Mouse (Mus musculus): ENCODE data around the gene Lrrc31. TPM values are rescaled to one million over a fixed set of nuclear protein-coding genes. Genes with fewer than 3 reads are reported as not detected.

Gene Lrrc31
- polyA plus RNA-seq, 1 experiment = not detected

DNA sequence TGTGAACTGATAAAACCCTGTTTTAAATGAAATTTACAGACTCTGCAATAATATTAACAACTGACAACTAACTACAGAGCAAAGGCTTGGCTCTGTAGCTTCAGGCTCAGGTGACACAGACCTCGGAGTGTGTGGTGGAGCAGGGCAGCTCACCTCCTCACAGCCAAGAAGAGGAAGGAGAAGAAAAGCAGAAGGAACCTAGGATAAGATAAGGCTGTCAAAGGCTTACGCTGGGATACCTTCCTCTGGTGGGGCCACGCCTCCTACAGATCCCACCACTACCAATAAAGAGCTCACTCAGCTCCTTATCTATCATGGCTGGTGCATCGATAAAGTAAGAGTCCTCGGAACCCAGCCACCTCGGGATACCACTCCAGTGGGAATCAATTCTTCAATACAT lies 16.5 kb downstream of the Lrrc31 start:
- no peaks in the 10 kb centered on the region for H3K36me3 ChIP-seq (ENCODE audit: control insufficient read depth, insufficient read depth)
- no peaks in the 10 kb centered on the region for H3K79me3 ChIP-seq (ENCODE audit: low read depth)
- no peaks in the 10 kb centered on the region for H3K27me3 ChIP-seq (ENCODE audit: control insufficient read depth, insufficient read depth, insufficient read length)
- H3ac ChIP-seq (ENCODE audit: control insufficient read depth, insufficient read length, low read depth) = no peak overlapping the region
- no peak overlapping the region for H3K4me3 ChIP-seq (ENCODE audit: insufficient read depth, poor library complexity, severe bottlenecking)
- TF ChIP-seq CTCF (IDR thresholded peaks at IDR 0.05; ENCODE audit: control insufficient read depth, insufficient read depth, insufficient read length) = no peak
- no peak for TF ChIP-seq USF1 (IDR thresholded peaks at IDR 0.05; ENCODE audit: low read depth)
- TF ChIP-seq MYOG (IDR thresholded peaks at IDR 0.05; ENCODE audit: control insufficient read depth, extremely low read depth, insufficient read length) = no peak
- no peak for TF ChIP-seq MAX (IDR thresholded peaks at IDR 0.05)
- TF ChIP-seq CEBPB (IDR thresholded peaks at IDR 0.05; ENCODE audit: low read depth) = no peak
- TF ChIP-seq MYOD1 (IDR thresholded peaks at IDR 0.05; ENCODE audit: control insufficient read depth, insufficient read length, low read depth) = no peak
- TF ChIP-seq FOSL1 (IDR thresholded peaks at IDR 0.05; ENCODE audit: insufficient read depth, low read length, poor library complexity, severe bottlenecking) = no peak
- no peaks in the 10 kb centered on the region for H3K79me2 ChIP-seq (ENCODE audit: control insufficient read depth, insufficient read depth)

DNA sequence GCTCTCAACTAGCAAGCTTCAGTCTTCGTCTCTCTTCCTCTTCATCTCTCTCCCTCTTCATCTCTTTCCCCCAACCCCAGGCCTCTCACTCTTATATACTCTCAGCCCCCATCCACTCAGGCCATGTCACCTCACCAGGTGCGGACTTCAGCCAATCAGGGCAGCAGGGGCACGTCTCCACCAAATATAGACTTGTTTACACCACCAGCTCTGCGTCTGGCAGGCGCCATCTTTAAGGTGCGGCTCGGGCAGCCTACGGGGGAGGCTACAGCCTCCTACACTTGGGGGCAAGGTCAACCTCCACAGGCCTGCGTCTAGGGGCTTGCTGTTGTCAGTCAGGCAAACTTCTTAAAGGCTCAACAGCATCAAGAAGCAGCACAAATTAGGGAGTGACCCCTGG lies 41.2 kb downstream of the Lrrc31 start:
- no peak overlapping the region for H3K4me3 ChIP-seq (ENCODE audit: insufficient read depth, poor library complexity, severe bottlenecking)
- H3K27me3 ChIP-seq (ENCODE audit: control insufficient read depth, insufficient read depth, insufficient read length) = no peaks in the 10 kb centered on the region
- no peaks in the 10 kb centered on the region for H3K79me2 ChIP-seq (ENCODE audit: control insufficient read depth, insufficient read depth)
- H3K36me3 ChIP-seq (ENCODE audit: control insufficient read depth, insufficient read depth) = no peaks in the 10 kb centered on the region
- H3K79me3 ChIP-seq (ENCODE audit: low read depth) = no peaks in the 10 kb centered on the region
- no peak overlapping the region for H3ac ChIP-seq (ENCODE audit: control insufficient read depth, insufficient read length, low read depth)
- TF ChIP-seq CEBPB (IDR thresholded peaks at IDR 0.05; ENCODE audit: low read depth) = no peak

DNA sequence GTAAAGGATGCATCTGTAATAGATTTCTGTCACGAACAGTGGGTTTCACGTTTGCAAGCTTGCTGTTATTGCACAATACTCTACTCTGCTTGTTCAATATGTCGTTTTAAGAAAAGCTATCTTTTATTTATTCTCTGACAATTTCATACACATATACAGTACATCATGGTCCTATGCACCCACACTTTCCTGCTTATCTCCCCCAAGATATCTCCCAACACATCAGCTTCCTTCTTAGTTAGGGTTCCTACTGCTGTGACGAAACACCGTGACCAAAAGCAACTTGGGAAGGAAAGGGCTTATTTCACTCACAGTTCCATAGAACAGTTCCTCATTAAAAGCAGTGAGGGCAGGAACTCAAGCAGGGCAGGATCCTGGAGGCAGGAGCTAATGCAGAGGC lies 43.7 kb downstream of the Lrrc31 start:
- H3K27me3 ChIP-seq (ENCODE audit: control insufficient read depth, insufficient read depth, insufficient read length) = peaks cover 1% of the 10 kb centered on the region
- TF ChIP-seq MYOD1 (IDR thresholded peaks at IDR 0.05; ENCODE audit: control insufficient read depth, insufficient read length, low read depth) = no peak
- no peak for TF ChIP-seq USF1 (IDR thresholded peaks at IDR 0.05; ENCODE audit: low read depth)
- no peak for TF ChIP-seq MYOG (IDR thresholded peaks at IDR 0.05; ENCODE audit: control insufficient read depth, extremely low read depth, insufficient read length)
- TF ChIP-seq CTCF (IDR thresholded peaks at IDR 0.05; ENCODE audit: control insufficient read depth, insufficient read depth, insufficient read length) = no peak
- TF ChIP-seq FOSL1 (IDR thresholded peaks at IDR 0.05; ENCODE audit: insufficient read depth, low read length, poor library complexity, severe bottlenecking) = no peak
- TF ChIP-seq CEBPB (IDR thresholded peaks at IDR 0.05; ENCODE audit: low read depth) = no peak
- no peak for TF ChIP-seq MAX (IDR thresholded peaks at IDR 0.05)
- H3K4me3 ChIP-seq (ENCODE audit: insufficient read depth, poor library complexity, severe bottlenecking) = no peak overlapping the region
- no peaks in the 10 kb centered on the region for H3K79me3 ChIP-seq (ENCODE audit: low read depth)
- no peak overlapping the region for H3ac ChIP-seq (ENCODE audit: control insufficient read depth, insufficient read length, low read depth)
- no peaks in the 10 kb centered on the region for H3K36me3 ChIP-seq (ENCODE audit: control insufficient read depth, insufficient read depth)
- no peaks in the 10 kb centered on the region for H3K79me2 ChIP-seq (ENCODE audit: control insufficient read depth, insufficient read depth)

DNA sequence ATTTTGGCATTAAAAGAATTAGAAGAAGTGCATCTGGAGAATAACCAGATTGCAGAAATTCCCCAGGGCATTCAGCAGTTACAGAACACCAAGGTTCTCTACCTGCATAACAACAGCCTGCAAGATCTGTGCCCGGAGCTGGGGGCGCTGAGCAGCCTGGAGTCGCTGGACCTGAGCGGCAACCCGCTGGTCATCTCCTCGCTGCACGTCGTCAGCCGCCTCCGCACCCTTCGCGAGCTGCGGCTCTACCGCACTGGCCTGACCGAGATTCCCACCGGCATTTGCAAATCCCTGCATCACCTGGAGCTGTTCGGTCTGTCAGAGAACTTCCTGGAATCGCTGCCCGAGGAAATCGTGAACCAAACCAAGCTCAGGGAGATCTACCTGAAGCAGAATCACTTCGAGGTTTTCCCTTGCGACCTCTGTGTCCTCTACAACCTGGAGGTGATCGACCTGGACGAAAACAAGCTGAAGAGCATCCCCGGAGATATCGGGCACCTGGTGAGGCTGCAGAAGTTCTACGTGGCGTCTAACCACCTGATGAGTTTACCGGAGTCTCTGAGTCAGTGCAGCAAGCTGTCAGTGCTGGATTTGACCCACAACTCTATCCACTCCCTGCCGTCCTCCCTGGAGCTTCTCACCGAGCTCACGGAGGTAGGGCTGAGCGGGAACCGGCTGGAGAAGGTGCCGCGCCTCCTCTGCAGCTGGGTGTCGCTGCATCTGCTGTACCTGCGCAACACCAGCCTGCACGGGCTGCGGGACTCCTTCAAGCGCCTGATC lies 49.4 kb downstream of the Lrrc31 start:
- Histone ChIP-seq H3K36me3 (ENCODE audit: control insufficient read depth, insufficient read depth) (no peaks in the 10 kb centered on the region), H3K79me2 (ENCODE audit: control insufficient read depth, insufficient read depth) (no peaks in the 10 kb centered on the region), H3K27me3 (ENCODE audit: control insufficient read depth, insufficient read depth, insufficient read length) (peaks cover 23% of the 10 kb centered on the region), H3K79me3 (ENCODE audit: low read depth) (no peaks in the 10 kb centered on the region), H3ac (ENCODE audit: control insufficient read depth, insufficient read length, low read depth) (no peak overlapping the region), H3K4me3 (ENCODE audit: insufficient read depth, poor library complexity, severe bottlenecking) (no peak overlapping the region)
- TF ChIP-seq CEBPB (IDR thresholded peaks at IDR 0.05; ENCODE audit: low read depth) = no peak
- no peak for TF ChIP-seq MYOG (IDR thresholded peaks at IDR 0.05; ENCODE audit: control insufficient read depth, extremely low read depth, insufficient read length)
- no peak for TF ChIP-seq CTCF (IDR thresholded peaks at IDR 0.05; ENCODE audit: control insufficient read depth, insufficient read depth, insufficient read length)
- no peak for TF ChIP-seq MYOD1 (IDR thresholded peaks at IDR 0.05; ENCODE audit: control insufficient read depth, insufficient read length, low read depth)
- no peak for TF ChIP-seq MAX (IDR thresholded peaks at IDR 0.05)
- no peak for TF ChIP-seq FOSL1 (IDR thresholded peaks at IDR 0.05; ENCODE audit: insufficient read depth, low read length, poor library complexity, severe bottlenecking)
- TF ChIP-seq USF1 (IDR thresholded peaks at IDR 0.05; ENCODE audit: low read depth) = no peak

DNA sequence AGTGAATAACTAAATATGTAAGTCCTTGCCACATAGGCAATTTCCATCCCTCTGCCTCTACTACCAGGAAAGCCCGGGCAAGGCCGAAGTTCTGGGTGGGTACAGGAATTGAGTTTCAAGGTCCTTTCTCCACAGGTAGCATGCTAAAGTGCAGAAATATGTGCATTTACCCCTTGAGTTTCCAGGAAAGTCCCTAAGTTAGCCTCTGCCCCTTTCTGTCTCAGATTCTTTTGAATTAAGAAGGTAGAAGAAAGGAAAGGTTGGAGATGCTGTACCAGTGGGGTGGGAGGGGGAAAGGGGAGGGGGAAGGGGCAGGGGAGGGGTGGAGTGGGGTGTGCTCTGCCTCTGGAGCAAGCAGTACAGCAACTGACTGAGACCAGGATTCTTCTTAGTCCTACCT lies 51.2 kb downstream of the Lrrc31 start:
- Histone ChIP-seq H3K79me2 (ENCODE audit: control insufficient read depth, insufficient read depth) (no peaks in the 10 kb centered on the region), H3K79me3 (ENCODE audit: low read depth) (no peaks in the 10 kb centered on the region), H3K4me3 (ENCODE audit: insufficient read depth, poor library complexity, severe bottlenecking) (no peak overlapping the region), H3K27me3 (ENCODE audit: control insufficient read depth, insufficient read depth, insufficient read length) (peaks cover 23% of the 10 kb centered on the region), H3K36me3 (ENCODE audit: control insufficient read depth, insufficient read depth) (no peaks in the 10 kb centered on the region), H3ac (ENCODE audit: control insufficient read depth, insufficient read length, low read depth) (no peak overlapping the region)
- TF ChIP-seq MYOG (IDR thresholded peaks at IDR 0.05; ENCODE audit: control insufficient read depth, extremely low read depth, insufficient read length) (no peak), MAX (IDR thresholded peaks at IDR 0.05) (no peak), FOSL1 (IDR thresholded peaks at IDR 0.05; ENCODE audit: insufficient read depth, low read length, poor library complexity, severe bottlenecking) (no peak)

DNA sequence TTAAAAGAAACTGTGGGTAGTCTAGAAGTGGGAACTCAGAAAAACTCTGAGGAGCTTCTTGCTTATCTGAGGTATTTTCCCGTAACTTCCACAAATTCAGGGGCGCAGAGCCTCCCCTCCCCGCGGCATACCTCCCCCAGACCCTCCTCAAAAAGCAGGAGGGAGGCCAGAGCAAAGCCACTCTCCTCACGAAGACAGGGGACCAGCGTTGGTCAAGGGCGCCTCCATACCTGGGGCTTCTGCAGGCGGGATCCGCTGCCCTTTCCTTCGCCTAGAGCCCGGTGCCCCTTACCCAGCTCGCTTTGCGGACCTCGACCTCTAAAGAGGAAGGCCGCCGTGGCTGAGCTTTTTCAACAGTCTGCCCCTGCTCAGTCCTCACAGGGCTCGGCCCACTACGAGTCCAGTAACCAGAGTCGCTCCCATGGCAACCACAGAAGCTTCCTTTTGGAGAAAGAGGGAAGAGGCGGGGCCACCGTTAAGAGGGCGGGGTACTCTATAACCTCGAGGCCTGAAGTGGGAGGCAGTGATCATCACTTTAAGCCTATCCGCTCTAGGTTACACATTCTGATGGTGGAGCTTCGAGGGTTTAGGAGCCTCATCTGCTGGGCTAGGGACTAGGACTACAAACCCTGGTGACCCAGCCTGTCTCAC lies 52.1 kb downstream of the Lrrc31 start, which contains the start of gene Lrrc34:
TSS of gene Lrrc34 (minus strand) at position 430 of the 651 bp plus-strand sequence.
- no peaks in the 10 kb centered on the region for H3K79me3 ChIP-seq (ENCODE audit: low read depth)
- no peak within 1 kb of the TSS for H3ac ChIP-seq (ENCODE audit: control insufficient read depth, insufficient read length, low read depth)
- H3K79me2 ChIP-seq (ENCODE audit: control insufficient read depth, insufficient read depth) = no peaks in the 10 kb centered on the region
- H3K4me3 ChIP-seq (ENCODE audit: insufficient read depth, poor library complexity, severe bottlenecking) = no peak within 1 kb of the TSS
- no peaks in the 10 kb centered on the region for H3K36me3 ChIP-seq (ENCODE audit: control insufficient read depth, insufficient read depth)
- peaks cover 23% of the 10 kb centered on the region for H3K27me3 ChIP-seq (ENCODE audit: control insufficient read depth, insufficient read depth, insufficient read length)
- TF ChIP-seq USF1 (IDR thresholded peaks at IDR 0.05; ENCODE audit: low read depth) = no peak
- no peak for TF ChIP-seq MYOD1 (IDR thresholded peaks at IDR 0.05; ENCODE audit: control insufficient read depth, insufficient read length, low read depth)
- no peak for TF ChIP-seq CEBPB (IDR thresholded peaks at IDR 0.05; ENCODE audit: low read depth)
- no peak for TF ChIP-seq CTCF (IDR thresholded peaks at IDR 0.05; ENCODE audit: control insufficient read depth, insufficient read depth, insufficient read length)
- TF ChIP-seq MAX (IDR thresholded peaks at IDR 0.05) = no peak
- no peak for TF ChIP-seq FOSL1 (IDR thresholded peaks at IDR 0.05; ENCODE audit: insufficient read depth, low read length, poor library complexity, severe bottlenecking)
- TF ChIP-seq MYOG (IDR thresholded peaks at IDR 0.05; ENCODE audit: control insufficient read depth, extremely low read depth, insufficient read length) = no peak
